Mouse (Mus musculus): ENCODE data around the gene Elavl4. TPM values are rescaled to one million over a fixed set of nuclear protein-coding genes. Genes with fewer than 3 reads are reported as not detected.

The Elavl4 gene
- polyA plus RNA-seq, 1 experiment, result not detected

DNA sequence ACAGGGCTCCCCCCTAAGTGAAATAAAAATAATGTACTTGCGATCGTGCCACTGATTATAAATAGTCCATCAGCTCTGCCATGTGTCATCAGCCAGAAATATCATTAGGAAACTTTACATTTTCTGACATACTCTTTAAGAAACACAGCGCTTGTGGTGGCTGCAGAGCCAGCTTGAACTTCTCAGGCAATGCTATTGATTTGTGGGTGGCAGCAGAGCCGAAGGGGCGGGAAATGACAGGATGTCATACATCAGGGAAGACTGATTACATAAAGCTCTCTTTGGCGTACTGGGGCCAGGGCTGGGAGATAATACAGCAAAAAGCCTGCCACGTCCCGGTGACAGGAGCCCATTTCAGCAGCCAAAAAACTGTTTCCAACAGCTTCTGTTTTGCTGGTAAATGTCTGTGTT is 124.1 kb downstream of the Elavl4 start:
- TF ChIP-seq CEBPB (IDR thresholded peaks at IDR 0.05; ENCODE audit: insufficient read depth, poor library complexity, severe bottlenecking) (no peak), POLR2AphosphoS2 (IDR thresholded peaks at IDR 0.05; ENCODE audit: insufficient read length, low read depth) (no peak), E2F4 (IDR thresholded peaks at IDR 0.05; ENCODE audit: insufficient read depth) (no peak), USF1 (IDR thresholded peaks at IDR 0.05; ENCODE audit: low read depth) (no peak), MYOG (IDR thresholded peaks at IDR 0.05; ENCODE audit: control insufficient read depth in 1 of 3, insufficient read depth in 1 of 3, insufficient read length in 2 of 3, low read depth in 2 of 3) (no peak)
- Histone ChIP-seq H3K79me2 (ENCODE audit: control insufficient read depth, insufficient read depth) (no peaks in the 10 kb centered on the region), H3K36me3 (ENCODE audit: control insufficient read depth, insufficient read depth) (no peaks in the 10 kb centered on the region), H3K27me3 (ENCODE audit: control insufficient read depth, insufficient read depth, insufficient read length) (no peaks in the 10 kb centered on the region), H3K4me3 (no peak overlapping the region), H3ac (ENCODE audit: control insufficient read depth, insufficient read length) (no peak overlapping the region), H3K4me2 (ENCODE audit: low read depth) (no peak overlapping the region)

GRCm38 (mm10) chr4:110225492-110225891 is 126.2 kb downstream of the Elavl4 start:
- Histone ChIP-seq H3K79me2 (ENCODE audit: control insufficient read depth, insufficient read depth) (no peaks in the 10 kb centered on the region), H3K4me3 (no peak overlapping the region), H3ac (ENCODE audit: control insufficient read depth, insufficient read length) (no peak overlapping the region), H3K27me3 (ENCODE audit: control insufficient read depth, insufficient read depth, insufficient read length) (no peaks in the 10 kb centered on the region), H3K4me2 (ENCODE audit: low read depth) (no peak overlapping the region), H3K36me3 (ENCODE audit: control insufficient read depth, insufficient read depth) (no peaks in the 10 kb centered on the region)
- TF ChIP-seq MYOD1 (IDR thresholded peaks at IDR 0.05; ENCODE audit: control insufficient read depth in 1 of 3, insufficient read length in 2 of 3, low read depth in 2 of 3) (no peak), TCF3 (IDR thresholded peaks at IDR 0.05; ENCODE audit: insufficient read length, low read depth) (no peak), SRF (IDR thresholded peaks at IDR 0.05; ENCODE audit: control insufficient read depth, insufficient read length, low read depth) (no peak), MYOG (IDR thresholded peaks at IDR 0.05; ENCODE audit: control insufficient read depth in 1 of 3, insufficient read depth in 1 of 3, insufficient read length in 2 of 3, low read depth in 2 of 3) (no peak), POLR2AphosphoS2 (IDR thresholded peaks at IDR 0.05; ENCODE audit: insufficient read length, low read depth) (no peak), CEBPB (IDR thresholded peaks at IDR 0.05; ENCODE audit: insufficient read depth, poor library complexity, severe bottlenecking) (no peak), USF1 (IDR thresholded peaks at IDR 0.05; ENCODE audit: low read depth) (no peak), MAX (IDR thresholded peaks at IDR 0.05; ENCODE audit: low read depth) (no peak), REST (IDR thresholded peaks at IDR 0.05; ENCODE audit: insufficient read depth, insufficient read length) (no peak), TCF12 (IDR thresholded peaks at IDR 0.05; ENCODE audit: insufficient read depth, poor library complexity, severe bottlenecking) (no peak), E2F4 (IDR thresholded peaks at IDR 0.05; ENCODE audit: insufficient read depth) (no peak), POLR2A (IDR thresholded peaks at IDR 0.05; ENCODE audit: insufficient read length, low read depth) (no peak)

DNA sequence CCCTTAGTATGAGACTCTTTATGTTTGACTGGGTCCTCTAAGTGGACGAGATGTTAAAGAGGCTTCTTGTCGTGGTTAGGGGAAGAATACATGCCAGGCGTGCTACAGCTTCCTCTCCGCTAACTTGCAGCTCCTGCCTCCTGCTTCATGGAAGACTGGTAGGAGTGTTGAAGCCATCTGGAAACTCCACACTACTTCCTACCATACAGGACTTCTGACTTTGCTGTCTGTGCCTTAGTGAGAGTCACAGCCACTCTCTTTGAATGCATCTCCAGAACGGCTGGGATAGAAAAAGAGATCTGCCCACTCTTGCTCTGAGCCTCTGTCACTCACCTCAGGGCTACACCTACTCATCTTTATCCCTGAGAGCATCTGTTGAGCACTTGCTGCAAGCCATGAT is 132.9 kb downstream of the Elavl4 start:
- TF ChIP-seq TCF3 (IDR thresholded peaks at IDR 0.05; ENCODE audit: insufficient read length, low read depth) (no peak), CEBPB (IDR thresholded peaks at IDR 0.05; ENCODE audit: insufficient read depth, poor library complexity, severe bottlenecking) (no peak), POLR2AphosphoS2 (IDR thresholded peaks at IDR 0.05; ENCODE audit: insufficient read length, low read depth) (no peak), E2F4 (IDR thresholded peaks at IDR 0.05; ENCODE audit: insufficient read depth) (no peak), TCF12 (IDR thresholded peaks at IDR 0.05; ENCODE audit: insufficient read depth, poor library complexity, severe bottlenecking) (no peak), USF1 (IDR thresholded peaks at IDR 0.05; ENCODE audit: low read depth) (no peak), SRF (IDR thresholded peaks at IDR 0.05; ENCODE audit: control insufficient read depth, insufficient read length, low read depth) (no peak), MAX (IDR thresholded peaks at IDR 0.05; ENCODE audit: low read depth) (no peak), MYOG (IDR thresholded peaks at IDR 0.05; ENCODE audit: control insufficient read depth in 1 of 3, insufficient read depth in 1 of 3, insufficient read length in 2 of 3, low read depth in 2 of 3) (no peak), REST (IDR thresholded peaks at IDR 0.05; ENCODE audit: insufficient read depth, insufficient read length) (no peak), POLR2A (IDR thresholded peaks at IDR 0.05; ENCODE audit: insufficient read length, low read depth) (no peak), MYOD1 (IDR thresholded peaks at IDR 0.05; ENCODE audit: control insufficient read depth in 1 of 3, insufficient read length in 2 of 3, low read depth in 2 of 3) (no peak)
- no peak overlapping the region for H3ac ChIP-seq (ENCODE audit: control insufficient read depth, insufficient read length)
- H3K79me2 ChIP-seq (ENCODE audit: control insufficient read depth, insufficient read depth), result no peaks in the 10 kb centered on the region
- H3K36me3 ChIP-seq (ENCODE audit: control insufficient read depth, insufficient read depth), result no peaks in the 10 kb centered on the region
- no peaks in the 10 kb centered on the region for H3K27me3 ChIP-seq (ENCODE audit: control insufficient read depth, insufficient read depth, insufficient read length)
- H3K4me2 ChIP-seq (ENCODE audit: low read depth), result no peak overlapping the region
- H3K4me3 ChIP-seq, result no peak overlapping the region

DNA sequence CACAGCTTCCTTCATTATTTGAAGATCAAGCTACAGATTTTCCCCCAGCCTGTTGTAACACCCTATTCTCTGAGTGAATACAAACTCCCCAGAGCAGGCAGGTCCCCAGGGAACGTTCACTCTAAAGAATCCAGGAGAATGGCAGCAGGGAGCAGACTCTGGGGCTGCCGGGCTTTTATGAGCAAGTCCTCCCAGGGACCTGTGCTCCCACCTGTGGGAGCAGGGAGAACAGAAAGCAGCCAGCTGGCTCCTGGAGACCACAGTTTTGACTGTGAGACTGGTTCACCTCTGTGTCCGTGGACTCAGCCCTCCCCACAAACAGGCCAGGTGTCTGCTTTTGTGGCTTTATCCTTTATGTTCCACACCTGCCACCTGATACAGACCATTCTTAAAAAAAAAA is 134.2 kb downstream of the Elavl4 start:
- H3K4me2 ChIP-seq (ENCODE audit: low read depth), result no peak overlapping the region
- no peaks in the 10 kb centered on the region for H3K79me2 ChIP-seq (ENCODE audit: control insufficient read depth, insufficient read depth)
- TF ChIP-seq TCF12 (IDR thresholded peaks at IDR 0.05; ENCODE audit: insufficient read depth, poor library complexity, severe bottlenecking) (no peak), MYOG (IDR thresholded peaks at IDR 0.05; ENCODE audit: control insufficient read depth in 1 of 3, insufficient read depth in 1 of 3, insufficient read length in 2 of 3, low read depth in 2 of 3) (no peak), USF1 (IDR thresholded peaks at IDR 0.05; ENCODE audit: low read depth) (no peak), REST (IDR thresholded peaks at IDR 0.05; ENCODE audit: insufficient read depth, insufficient read length) (no peak), CEBPB (IDR thresholded peaks at IDR 0.05; ENCODE audit: insufficient read depth, poor library complexity, severe bottlenecking) (no peak), MAX (IDR thresholded peaks at IDR 0.05; ENCODE audit: low read depth) (no peak)
- H3K4me3 ChIP-seq, result no peak overlapping the region
- H3K27me3 ChIP-seq (ENCODE audit: control insufficient read depth, insufficient read depth, insufficient read length), result no peaks in the 10 kb centered on the region
- H3ac ChIP-seq (ENCODE audit: control insufficient read depth, insufficient read length), result no peak overlapping the region
- no peaks in the 10 kb centered on the region for H3K36me3 ChIP-seq (ENCODE audit: control insufficient read depth, insufficient read depth)

DNA sequence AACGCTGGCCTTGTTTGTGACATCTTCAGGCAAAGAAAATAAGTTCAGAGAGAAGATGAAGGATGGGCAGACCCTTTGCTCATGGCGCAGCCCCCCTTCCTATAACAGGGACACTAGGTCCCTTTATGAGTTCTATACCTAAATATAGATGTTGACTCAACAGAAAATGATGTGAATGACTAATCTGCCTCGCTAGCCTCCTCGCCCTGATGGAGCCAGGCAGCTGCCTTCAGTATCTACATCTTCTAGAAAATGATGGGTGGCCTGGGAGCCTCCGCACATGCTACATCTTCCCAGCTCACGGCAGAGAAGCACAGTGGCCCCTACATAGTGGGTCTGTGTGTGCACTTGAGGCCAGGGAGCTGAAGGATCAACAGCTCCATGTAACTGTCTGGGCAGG is 137.2 kb downstream of the Elavl4 start:
- no peak overlapping the region for H3ac ChIP-seq (ENCODE audit: control insufficient read depth, insufficient read length)
- H3K27me3 ChIP-seq (ENCODE audit: control insufficient read depth, insufficient read depth, insufficient read length), result no peaks in the 10 kb centered on the region
- H3K36me3 ChIP-seq (ENCODE audit: control insufficient read depth, insufficient read depth), result no peaks in the 10 kb centered on the region
- TF ChIP-seq MYOD1 (IDR thresholded peaks at IDR 0.05; ENCODE audit: control insufficient read depth in 1 of 3, insufficient read length in 2 of 3, low read depth in 2 of 3) (peak in 2 of 3 experiments; percentile 50 to 68), CEBPB (IDR thresholded peaks at IDR 0.05; ENCODE audit: insufficient read depth, poor library complexity, severe bottlenecking) (no peak)
- H3K79me2 ChIP-seq (ENCODE audit: control insufficient read depth, insufficient read depth), result no peaks in the 10 kb centered on the region
- H3K4me3 ChIP-seq, result no peak overlapping the region
- peak overlapping the region; percentile 56 for H3K4me2 ChIP-seq (ENCODE audit: low read depth)

Measured in myocyte (in vitro differentiated cells).